Mouse (Mus musculus) hindbrain, embryonic 14.5 days (tissue): ENCODE measurements around the gene Tsg101. TPM values are rescaled to one million over a fixed set of nuclear protein-coding genes. Genes with fewer than 3 reads are reported as not detected.
"Not testable (repeated sequence)": the region's sequence is repeated elsewhere in the genome, so short reads cannot be mapped to it uniquely, and the experiment has no call there.

Experiments used
- ATAC-seq: fragments of 200-750 bp; cut with Nextera tagmentation; 2 replicates; pipeline ENCODE4 v1.8.0; 2017; ENCODE audit warnings: moderate number of reproducible peaks, mild to moderate bottlenecking, moderate TSS enrichment, moderate library complexity; ENCODE audit not compliant: low FRiP score
- DNase-seq: peaks from one replicate; pipeline ENCODE4 v3.0.0-alpha.2; 2015; ENCODE audit warnings: low spot score
- H3K27ac ChIP-seq: fragments of 300-500 bp; sonication (generic); 2 replicates; pipeline ENCODE4 v1.5.1; 2014; ENCODE audit warnings: mild to moderate bottlenecking, moderate library complexity
- H3K27me3 ChIP-seq: fragments of 300-500 bp; sonication (generic); 2 replicates; pipeline ENCODE4 v1.6.1; 2014; ENCODE audit warnings: mild to moderate bottlenecking, low read length, mixed read lengths; ENCODE audit not compliant: control insufficient read depth, insufficient read depth
- H3K36me3 ChIP-seq: fragments of 300-500 bp; sonication (generic); replicated peaks from 2 replicates; pipeline ENCODE4 v1.6.1; 2014; ENCODE audit not compliant: control insufficient read depth, insufficient read depth
- H3K4me1 ChIP-seq: fragments of 300-500 bp; sonication (generic); replicated peaks from 2 replicates; pipeline ENCODE4 v1.6.1; 2014; ENCODE audit warnings: antibody characterized with exemption, low read length, mixed read lengths; ENCODE audit not compliant: control insufficient read depth, insufficient read depth
- H3K4me2 ChIP-seq: fragments of 300-500 bp; sonication (generic); replicated peaks from 2 replicates; pipeline ENCODE4 v1.6.1; 2014; ENCODE audit warnings: mild to moderate bottlenecking, moderate library complexity
- H3K4me3 ChIP-seq: fragments of 300-500 bp; sonication (generic); replicated peaks from 2 replicates; pipeline ENCODE4 v1.5.1; 2014; ENCODE audit warnings: mild to moderate bottlenecking, low read length
- H3K9ac ChIP-seq: fragments of 300-500 bp; sonication (generic); 2 replicates; pipeline ENCODE4 v1.6.1; 2014
- H3K9me3 ChIP-seq: fragments of 300-500 bp; sonication (generic); 2 replicates; pipeline ENCODE4 v1.6.1; 2016; ENCODE audit warnings: low read length; ENCODE audit not compliant: control insufficient read depth
- WGBS: fragments of 180-500 bp; shearing (Covaris S2); extraction: QIAGEN DNeasy Blood & Tissue Kit; methylation state at CpG from one replicate; pipeline ENCODE4 v1.1.7; 2014; 5-methylcytosine and 5-hydroxymethylcytosine counted together
- polyA plus RNA-seq: library from polyadenylated mRNA; unstranded; fragments of >200 nt; fragmentation: Nextera tagmentation; extraction: Ambion mirVana; gene quantifications from 2 replicates; pipeline ENCODE4 v1.2.1, GENCODE M21; 2014

The Tsg101 gene
- polyA plus RNA-seq, 1 experiment from 2014 or later = 362 TPM

DNA sequence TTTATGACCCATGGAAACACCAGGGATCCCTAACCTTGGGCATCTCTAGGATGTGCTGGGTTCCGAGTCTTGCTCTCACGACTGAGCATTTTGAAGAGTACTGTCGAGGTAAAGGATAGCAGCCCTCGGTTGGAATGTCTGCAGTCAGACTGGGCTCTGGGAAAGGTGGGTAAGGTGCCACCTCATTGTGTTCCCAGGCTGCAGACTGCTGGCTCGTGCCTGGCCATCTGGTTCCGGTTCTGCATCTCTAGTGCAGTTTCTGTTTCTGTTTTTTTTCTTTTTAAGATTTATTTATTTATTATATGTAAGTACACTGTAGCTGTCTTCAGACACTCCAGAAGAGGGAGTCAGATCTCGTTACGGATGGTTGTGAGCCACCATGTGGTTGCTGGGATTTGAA, 37.8 kb downstream of the Tsg101 start:
- not testable (repeated sequence) for H3K4me1 ChIP-seq, H3K4me2 ChIP-seq, H3K27ac ChIP-seq, H3K9me3 ChIP-seq, ATAC-seq, DNase-seq, H3K4me3 ChIP-seq, H3K9ac ChIP-seq, H3K27me3 ChIP-seq
- 91% methylated on average over 6 of the region's 8 CpGs for WGBS
- H3K36me3 ChIP-seq = peaks cover 26% of the 10 kb centered on the region

GRCm38 (mm10) chr7:46880992-46881391, 38.8 kb downstream of the Tsg101 start:
- Histone ChIP-seq H3K9ac (no peak overlapping the region), H3K9me3 (no peaks in the 10 kb centered on the region), H3K4me3 (no peak overlapping the region), H3K36me3 (peaks cover 17% of the 10 kb centered on the region), H3K4me2 (no peak overlapping the region), H3K27me3 (no peaks in the 10 kb centered on the region), H3K4me1 (no peaks in the 10 kb centered on the region), H3K27ac (no peak overlapping the region)
- no peak for DNase-seq
- WGBS = 83% methylated on average over 2 of the region's 2 CpGs
- ATAC-seq = no peak

DNA sequence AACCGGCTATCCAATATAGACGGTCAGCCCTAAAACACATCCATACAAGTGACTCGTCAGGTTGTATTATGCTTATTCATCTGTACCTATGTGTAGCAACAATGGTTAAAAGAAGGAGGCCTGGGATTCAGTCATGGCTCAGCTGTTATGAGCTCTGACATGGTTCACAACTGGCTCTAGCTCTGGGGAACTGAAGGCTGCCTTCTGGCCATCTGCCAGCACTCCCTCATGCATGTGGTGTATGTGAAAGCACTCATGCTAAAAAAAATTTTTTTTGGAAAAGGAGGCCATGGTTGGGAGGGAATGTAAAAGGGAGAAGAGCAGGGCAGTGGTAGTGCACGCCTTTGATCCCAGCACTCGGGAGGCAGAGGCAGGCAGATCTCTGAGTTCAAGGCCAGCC, 39.9 kb downstream of the Tsg101 start:
- 93% methylated on average over 5 of the region's 5 CpGs for WGBS
- H3K27me3 ChIP-seq = no peaks in the 10 kb centered on the region
- no peak overlapping the region for H3K27ac ChIP-seq
- no peak overlapping the region for H3K4me2 ChIP-seq
- no peak overlapping the region for H3K4me3 ChIP-seq
- H3K4me1 ChIP-seq = no peaks in the 10 kb centered on the region
- no peaks in the 10 kb centered on the region for H3K9me3 ChIP-seq
- H3K36me3 ChIP-seq = peaks cover 8% of the 10 kb centered on the region
- ATAC-seq (no peak), DNase-seq (no peak)
- H3K9ac ChIP-seq = no peak overlapping the region

DNA sequence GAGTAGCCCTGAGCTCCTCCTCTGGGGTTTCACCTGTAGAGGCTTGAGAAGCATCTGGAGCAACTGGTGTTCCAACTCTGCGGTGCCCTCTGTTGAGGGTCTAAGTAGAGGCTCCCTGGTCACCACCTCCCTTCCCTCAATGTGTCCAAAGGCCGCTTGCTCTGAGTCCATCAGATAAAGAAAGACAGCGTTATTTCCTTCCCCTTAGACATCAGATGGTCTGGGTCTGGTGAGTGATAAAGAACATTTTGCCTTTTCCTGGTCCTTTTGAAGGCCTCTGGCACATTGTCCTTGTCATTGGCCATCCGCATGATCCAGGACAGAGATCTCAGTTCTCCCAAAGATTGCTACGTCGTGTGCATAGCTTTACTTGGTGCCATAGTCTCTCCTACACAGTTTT, 42.5 kb downstream of the Tsg101 start:
- Histone ChIP-seq H3K4me3 (no peak overlapping the region), H3K27me3 (no peaks in the 10 kb centered on the region), H3K4me1 (no peaks in the 10 kb centered on the region), H3K9ac (no peak overlapping the region), H3K4me2 (no peak overlapping the region), H3K9me3 (no peaks in the 10 kb centered on the region), H3K27ac (no peak overlapping the region), H3K36me3 (no peaks in the 10 kb centered on the region)
- no peak for ATAC-seq
- 85% methylated on average over 6 of the region's 6 CpGs for WGBS
- no peak for DNase-seq

- Histone ChIP-seq H3K4me2 (no peak overlapping the region), H3K4me3 (no peak overlapping the region), H3K36me3 (no peaks in the 10 kb centered on the region), H3K27me3 (no peaks in the 10 kb centered on the region), H3K9me3 (no peaks in the 10 kb centered on the region), H3K9ac (no peak overlapping the region), H3K27ac (no peak overlapping the region), H3K4me1 (no peaks in the 10 kb centered on the region)
- ATAC-seq (no peak), DNase-seq (no peak)
- 78% methylated on average over 4 of the region's 4 CpGs for WGBS
Measured at GRCm38 (mm10) chr7:46876841-46877240, 42.9 kb downstream of the Tsg101 start.

GRCm38 (mm10) chr7:46871988-46872387, 47.8 kb downstream of the Tsg101 start:
- H3K4me2 ChIP-seq = no peak overlapping the region
- H3K36me3 ChIP-seq = no peaks in the 10 kb centered on the region
- ATAC-seq (no peak), DNase-seq (no peak)
- 75% methylated on average over 4 of the region's 4 CpGs for WGBS
- no peak overlapping the region for H3K27ac ChIP-seq
- no peaks in the 10 kb centered on the region for H3K9me3 ChIP-seq
- no peaks in the 10 kb centered on the region for H3K4me1 ChIP-seq
- no peaks in the 10 kb centered on the region for H3K27me3 ChIP-seq
- no peak overlapping the region for H3K9ac ChIP-seq
- no peak overlapping the region for H3K4me3 ChIP-seq

GRCm38 (mm10) chr7:46860996-46861395, 58.8 kb downstream of the Tsg101 start, which contains the start of gene Ldhc:
Gene Ldhc (plus strand): TSS chr7:46861203.
- Histone ChIP-seq H3K4me3 (no peak within 1 kb of the TSS), H3K27ac (no peak within 1 kb of the TSS), H3K9me3 (no peaks in the 10 kb centered on the region), H3K36me3 (0 out of 2 replicates have a peak, but pooled peaks cover 4% of the 10 kb centered on the region), H3K4me2 (no peak within 1 kb of the TSS), H3K9ac (no peak within 1 kb of the TSS), H3K27me3 (no peaks in the 10 kb centered on the region), H3K4me1 (no peaks in the 10 kb centered on the region)
- DNase-seq = no peak
- no peak for ATAC-seq
- WGBS = 48% methylated on average over 10 of the region's 10 CpGs

- no peak overlapping the region for H3K9ac ChIP-seq
- no peak overlapping the region for H3K4me3 ChIP-seq
- no peak for DNase-seq
- H3K36me3 ChIP-seq = peaks cover 22% of the 10 kb centered on the region
- H3K27me3 ChIP-seq = no peaks in the 10 kb centered on the region
- ATAC-seq = no peak
- no peaks in the 10 kb centered on the region for H3K9me3 ChIP-seq
- WGBS = 63% methylated on average over 6 of the region's 6 CpGs
- no peaks in the 10 kb centered on the region for H3K4me1 ChIP-seq
- H3K4me2 ChIP-seq = no peak overlapping the region
- H3K27ac ChIP-seq = no peak overlapping the region
Measured at GRCm38 (mm10) chr7:46859031-46859430, 60.7 kb downstream of the Tsg101 start.

GRCm38 (mm10) chr7:46857436-46857835, 62.3 kb downstream of the Tsg101 start:
- H3K9me3 ChIP-seq = no peaks in the 10 kb centered on the region
- whole genome bisulfite sequencing = 80% methylated on average over 9 of the region's 9 CpGs
- H3K4me2 ChIP-seq = no peak overlapping the region
- H3K4me3 ChIP-seq = no peak overlapping the region
- H3K9ac ChIP-seq = no peak overlapping the region
- no peaks in the 10 kb centered on the region for H3K27me3 ChIP-seq
- DNase-seq (no peak), ATAC-seq (no peak)
- H3K27ac ChIP-seq = no peak overlapping the region
- peaks cover 38% of the 10 kb centered on the region for H3K36me3 ChIP-seq
- H3K4me1 ChIP-seq = no peaks in the 10 kb centered on the region

GRCm38 (mm10) chr7:46855866-46856560, 63.8 kb downstream of the Tsg101 start:
- Histone ChIP-seq H3K9me3 (no peaks in the 10 kb centered on the region), H3K9ac (no peak overlapping the region), H3K4me1 (no peaks in the 10 kb centered on the region), H3K36me3 (peaks cover 52% of the 10 kb centered on the region), H3K4me3 (no peak overlapping the region), H3K4me2 (no peak overlapping the region), H3K27me3 (no peaks in the 10 kb centered on the region), H3K27ac (no peak overlapping the region)
- 71% methylated on average over 7 of the region's 7 CpGs for WGBS
- no peak for ATAC-seq
- DNase-seq = no peak
